Mouse (Mus musculus): ENCODE data around the gene Galnt18.
A peak's percentile ranks its signal among the peaks of the same experiment; 100 is the strongest.

The Galnt18 gene

GRCm38 (mm10) chr7:111771251-111771801, 8.5 kb downstream of the Galnt18 start:
- no peak for DNase-seq (ENCODE audit: low read depth, low spot score)

- DNase-seq (ENCODE audit: low read depth, low spot score) = no peak
Observed at GRCm38 (mm10) chr7:111770585-111770984, 9.2 kb downstream of the Galnt18 start.

GRCm38 (mm10) chr7:111766145-111766767, 13.5 kb downstream of the Galnt18 start:
- no peak for DNase-seq (ENCODE audit: low read depth, low spot score)

GRCm38 (mm10) chr7:111762754-111763153, 17.0 kb downstream of the Galnt18 start:
- DNase-seq (ENCODE audit: low read depth, low spot score) = no peak

GRCm38 (mm10) chr7:111748571-111749071, 31.2 kb downstream of the Galnt18 start:
- no peak for DNase-seq (ENCODE audit: low read depth, low spot score)

- no peak for DNase-seq (ENCODE audit: low read depth, low spot score)
Observed at GRCm38 (mm10) chr7:111744770-111745169, 35.0 kb downstream of the Galnt18 start.

GRCm38 (mm10) chr7:111741595-111741994, 38.2 kb downstream of the Galnt18 start:
- no peak for DNase-seq (ENCODE audit: low read depth, low spot score)

- DNase-seq (ENCODE audit: low read depth, low spot score) = no peak
Observed at GRCm38 (mm10) chr7:111740091-111740490, 39.7 kb downstream of the Galnt18 start.

GRCm38 (mm10) chr7:111739371-111739765, 40.4 kb downstream of the Galnt18 start:
- DNase-seq (ENCODE audit: low read depth, low spot score) = no peak

GRCm38 (mm10) chr7:111738456-111739370, 41.1 kb downstream of the Galnt18 start:
- no peak for DNase-seq (ENCODE audit: low read depth, low spot score)

GRCm38 (mm10) chr7:111737426-111737825, 42.4 kb downstream of the Galnt18 start:
- no peak for DNase-seq (ENCODE audit: low read depth, low spot score)

- no peak for DNase-seq (ENCODE audit: low read depth, low spot score)
Observed at GRCm38 (mm10) chr7:111736365-111736764, 43.4 kb downstream of the Galnt18 start.

GRCm38 (mm10) chr7:111730346-111731269, 49.2 kb downstream of the Galnt18 start:
- peak; percentile 22 for DNase-seq (ENCODE audit: low read depth, low spot score)

GRCm38 (mm10) chr7:111726928-111727327, 52.8 kb downstream of the Galnt18 start:
- DNase-seq (ENCODE audit: low read depth, low spot score) = no peak

GRCm38 (mm10) chr7:111724730-111725129, 55.0 kb downstream of the Galnt18 start:
- DNase-seq (ENCODE audit: low read depth, low spot score) = no peak

- no peak for DNase-seq (ENCODE audit: low read depth, low spot score)
Observed at GRCm38 (mm10) chr7:111724004-111724403, 55.8 kb downstream of the Galnt18 start.

GRCm38 (mm10) chr7:111721308-111721698, 58.5 kb downstream of the Galnt18 start:
- no peak for DNase-seq (ENCODE audit: low read depth, low spot score)

GRCm38 (mm10) chr7:111720511-111721307, 59.1 kb downstream of the Galnt18 start:
- no peak for DNase-seq (ENCODE audit: low read depth, low spot score)

GRCm38 (mm10) chr7:111718900-111719299, 60.9 kb downstream of the Galnt18 start:
- no peak for DNase-seq (ENCODE audit: low read depth, low spot score)

GRCm38 (mm10) chr7:111714639-111715360, 65.0 kb downstream of the Galnt18 start:
- DNase-seq (ENCODE audit: low read depth, low spot score) = no peak

All from retina, adult 2 months (tissue).